Mouse (Mus musculus) limb, embryonic 10.5 days (tissue): ENCODE results near the gene Shc4. TPM values are rescaled to one million over a fixed set of nuclear protein-coding genes. Genes with fewer than 3 reads are reported as not detected.

Experiments
- DNase-seq: peaks from one replicate; pipeline ENCODE4 v3.0.0-alpha.2; 2017; ENCODE audit warnings: low spot score
- H3K27ac ChIP-seq: fragments of 300-500 bp; sonication (generic); 2 replicates; pipeline ENCODE4 v1.5.1; 2016; ENCODE audit warnings: mild to moderate bottlenecking
- H3K27me3 ChIP-seq: fragments of 300-500 bp; sonication (generic); 2 replicates; pipeline ENCODE4 v1.6.1; 2016; ENCODE audit warnings: low read depth, mild to moderate bottlenecking; ENCODE audit not compliant: poor library complexity, severe bottlenecking
- H3K36me3 ChIP-seq: fragments of 300-500 bp; sonication (generic); 2 replicates; pipeline ENCODE4 v1.6.1; 2016; ENCODE audit warnings: mild to moderate bottlenecking, moderate library complexity
- H3K4me1 ChIP-seq: fragments of 300-500 bp; sonication (generic); 2 replicates; pipeline ENCODE4 v1.6.1; 2016
- H3K4me3 ChIP-seq: fragments of 300-500 bp; sonication (generic); 2 replicates; pipeline ENCODE4 v1.5.1; 2016; ENCODE audit warnings: mild to moderate bottlenecking, moderate library complexity
- H3K9me3 ChIP-seq: fragments of 300-500 bp; sonication (generic); replicated peaks from 2 replicates; pipeline ENCODE4 v1.6.1; 2016; ENCODE audit warnings: mild to moderate bottlenecking
- WGBS: fragments of 180-500 bp; shearing (Covaris S2); methylation state at CpG from one replicate; pipeline ENCODE4 v1.1.7; 2016; 5-methylcytosine and 5-hydroxymethylcytosine counted together
- polyA plus RNA-seq: library from polyadenylated mRNA; unstranded; fragments of >200 nt; fragmentation: Nextera tagmentation; extraction: Ambion mirVana; gene quantifications from 2 replicates; pipeline ENCODE4 v1.2.1, GENCODE M21; 2016

Shc4 gene
- polyA plus RNA-seq = 1.4 TPM in 2 replicates

- H3K4me3 ChIP-seq = peak within 1 kb of the TSS; percentile 66
- H3K4me1 ChIP-seq = peaks cover 28% of the 10 kb centered on the region
- peak within 1 kb of the TSS; percentile 74 for H3K27ac ChIP-seq
- H3K36me3 ChIP-seq = no peaks in the 10 kb centered on the region
- H3K27me3 ChIP-seq = peaks cover 69% of the 10 kb centered on the region
- under 1% methylated on average over 15 of the region's 15 CpGs for WGBS
- no peaks in the 10 kb centered on the region for H3K9me3 ChIP-seq
- peak; percentile 79 for DNase-seq
These were observed at the start of gene Shc4 for GRCm38 (mm10) chr2:125724086-125724430. Gene Shc4 (minus strand): TSS chr2:125724148.

GRCm38 (mm10) chr2:125765029-125765428, 41.1 kb upstream of the Shc4 start:
- Histone ChIP-seq H3K27me3 (no peaks in the 10 kb centered on the region), H3K4me3 (no peak overlapping the region), H3K36me3 (peaks cover 88% of the 10 kb centered on the region), H3K4me1 (no peaks in the 10 kb centered on the region), H3K9me3 (no peaks in the 10 kb centered on the region), H3K27ac (no peak overlapping the region)
- WGBS = 89% methylated on average over 3 of the region's 3 CpGs
- no peak for DNase-seq

GRCm38 (mm10) chr2:125764531-125764930, 40.6 kb upstream of the Shc4 start:
- WGBS = 95% methylated on average over 5 of the region's 5 CpGs
- Histone ChIP-seq H3K9me3 (no peaks in the 10 kb centered on the region), H3K4me1 (no peaks in the 10 kb centered on the region), H3K27me3 (no peaks in the 10 kb centered on the region), H3K27ac (no peak overlapping the region), H3K4me3 (no peak overlapping the region), H3K36me3 (peaks cover 88% of the 10 kb centered on the region)
- DNase-seq = no peak

GRCm38 (mm10) chr2:125749330-125749729, 25.4 kb upstream of the Shc4 start:
- no peak overlapping the region for H3K27ac ChIP-seq
- H3K4me1 ChIP-seq = no peaks in the 10 kb centered on the region
- no peaks in the 10 kb centered on the region for H3K9me3 ChIP-seq
- no peak for DNase-seq
- H3K4me3 ChIP-seq = no peak overlapping the region
- WGBS = 97% methylated on average over 2 of the region's 2 CpGs
- H3K27me3 ChIP-seq = no peaks in the 10 kb centered on the region
- H3K36me3 ChIP-seq = peaks cover 95% of the 10 kb centered on the region

- no peak for DNase-seq
- 83% methylated on average over 6 of the region's 6 CpGs for WGBS
- peaks cover 57% of the 10 kb centered on the region for H3K36me3 ChIP-seq
- peaks cover 5% of the 10 kb centered on the region; the same call in 1 of the 2 replicates for H3K4me1 ChIP-seq
- H3K27me3 ChIP-seq = no peaks in the 10 kb centered on the region
- no peaks in the 10 kb centered on the region for H3K9me3 ChIP-seq
- no peak overlapping the region for H3K4me3 ChIP-seq
- H3K27ac ChIP-seq = no peak overlapping the region
These were observed 15.4 kb upstream of the Shc4 start for GRCm38 (mm10) chr2:125739338-125739737.

- DNase-seq = no peak
- Histone ChIP-seq H3K4me3 (no peak overlapping the region), H3K36me3 (peaks cover 51% of the 10 kb centered on the region), H3K4me1 (peaks cover 10% of the 10 kb centered on the region; the same call in 1 of the 2 replicates), H3K9me3 (no peaks in the 10 kb centered on the region), H3K27me3 (no peaks in the 10 kb centered on the region), H3K27ac (no peak overlapping the region)
- 78% methylated on average over 5 of the region's 5 CpGs for WGBS
These were observed 14.8 kb upstream of the Shc4 start for GRCm38 (mm10) chr2:125738718-125739117.

- DNase-seq = no peak
- no peak overlapping the region for H3K27ac ChIP-seq
- H3K27me3 ChIP-seq = 0 out of 2 replicates have a peak, but pooled peaks cover under 1% of the 10 kb centered on the region
- H3K9me3 ChIP-seq = no peaks in the 10 kb centered on the region
- peaks cover 27% of the 10 kb centered on the region for H3K4me1 ChIP-seq
- H3K4me3 ChIP-seq = no peak overlapping the region
- peaks cover 26% of the 10 kb centered on the region for H3K36me3 ChIP-seq
These were observed 12.0 kb upstream of the Shc4 start for GRCm38 (mm10) chr2:125736025-125736343.

- no peak for DNase-seq
- Histone ChIP-seq H3K27me3 (0 out of 2 replicates have a peak, but pooled peaks cover 5% of the 10 kb centered on the region), H3K9me3 (no peaks in the 10 kb centered on the region), H3K27ac (no peak overlapping the region), H3K36me3 (peaks cover 21% of the 10 kb centered on the region), H3K4me1 (peaks cover 27% of the 10 kb centered on the region), H3K4me3 (no peak overlapping the region)
- WGBS = 81% methylated on average over 2 of the region's 2 CpGs
These were observed 11.5 kb upstream of the Shc4 start for GRCm38 (mm10) chr2:125735333-125736024.

GRCm38 (mm10) chr2:125734741-125735140, 10.8 kb upstream of the Shc4 start:
- Histone ChIP-seq H3K27me3 (0 out of 2 replicates have a peak, but pooled peaks cover 5% of the 10 kb centered on the region), H3K4me1 (peaks cover 27% of the 10 kb centered on the region), H3K4me3 (no peak overlapping the region), H3K27ac (no peak overlapping the region), H3K9me3 (no peaks in the 10 kb centered on the region), H3K36me3 (peaks cover 14% of the 10 kb centered on the region)
- DNase-seq = no peak

GRCm38 (mm10) chr2:125731763-125732560, 8.0 kb upstream of the Shc4 start:
- no peaks in the 10 kb centered on the region for H3K9me3 ChIP-seq
- H3K4me1 ChIP-seq = peaks cover 27% of the 10 kb centered on the region
- peak; percentile 96 for DNase-seq
- 5% methylated on average over 35 of the region's 35 CpGs for WGBS
- peaks cover 14% of the 10 kb centered on the region for H3K27me3 ChIP-seq
- H3K36me3 ChIP-seq = no peaks in the 10 kb centered on the region
- peak overlapping the region; percentile 55 for H3K4me3 ChIP-seq
- H3K27ac ChIP-seq = peak overlapping the region; percentile 92

GRCm38 (mm10) chr2:125724546-125725114, 682 bp upstream of the Shc4 start:
- peaks cover 28% of the 10 kb centered on the region for H3K4me1 ChIP-seq
- DNase-seq = peak; percentile 53
- no peaks in the 10 kb centered on the region for H3K9me3 ChIP-seq
- H3K27ac ChIP-seq = peak overlapping the region; percentile 25; the same call in 1 of the 2 replicates
- 2% methylated on average over 16 of the region's 16 CpGs for WGBS
- peaks cover 72% of the 10 kb centered on the region for H3K27me3 ChIP-seq
- H3K4me3 ChIP-seq = peak overlapping the region; percentile 66
- H3K36me3 ChIP-seq = no peaks in the 10 kb centered on the region

GRCm38 (mm10) chr2:125723408-125724085, 401 bp downstream of the Shc4 start:
- Histone ChIP-seq H3K4me1 (peaks cover 28% of the 10 kb centered on the region), H3K27ac (peak overlapping the region; percentile 74), H3K27me3 (peaks cover 68% of the 10 kb centered on the region), H3K4me3 (peak overlapping the region; percentile 66), H3K9me3 (no peaks in the 10 kb centered on the region), H3K36me3 (no peaks in the 10 kb centered on the region)
- WGBS = under 1% methylated on average over 34 of the region's 34 CpGs
- peak; percentile 76 for DNase-seq

GRCm38 (mm10) chr2:125723086-125723407, 901 bp downstream of the Shc4 start:
- H3K4me3 ChIP-seq = peak overlapping the region; percentile 66
- H3K36me3 ChIP-seq = no peaks in the 10 kb centered on the region
- no peak for DNase-seq
- H3K27me3 ChIP-seq = peaks cover 68% of the 10 kb centered on the region
- H3K4me1 ChIP-seq = peaks cover 28% of the 10 kb centered on the region
- WGBS = 4% methylated on average over 18 of the region's 18 CpGs
- no peaks in the 10 kb centered on the region for H3K9me3 ChIP-seq
- peak overlapping the region; percentile 74; the same call in 1 of the 2 replicates for H3K27ac ChIP-seq
